Mouse (Mus musculus): Measurements from ENCODE around the gene Msi2. TPM values are rescaled to one million over a fixed set of nuclear protein-coding genes. Genes with fewer than 3 reads are reported as not detected.

The Msi2 gene
- total RNA-seq, 2 experiments from 2014 or later, result 178 to 179 TPM

DNA sequence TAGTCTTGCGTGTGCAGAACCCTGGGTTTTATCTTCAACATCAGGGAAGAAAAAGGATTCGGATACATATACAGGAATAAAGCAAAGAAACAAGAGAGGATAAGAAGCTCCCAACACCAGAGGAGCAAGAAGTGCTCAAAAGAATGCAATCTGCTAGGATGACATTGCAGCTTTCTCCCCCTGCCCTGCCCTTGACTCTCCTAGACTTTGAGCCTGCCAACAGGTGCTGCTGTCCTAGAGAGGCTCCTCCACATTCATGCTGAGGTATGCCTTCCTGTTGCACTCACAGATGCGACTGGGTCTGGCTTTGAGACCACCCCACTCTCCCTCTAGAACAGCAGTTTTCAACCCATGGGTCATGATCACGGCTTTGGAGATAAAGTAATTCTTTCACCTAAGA lies 96.5 kb downstream of the Msi2 start:
- intact Hi-C loops (cut with DNase I), result loop anchor here (10.0 kb wide), 1 partner anchor 203 kb away; no protein-coding TSS in a partner anchor
- no peak for DNase-seq

DNA sequence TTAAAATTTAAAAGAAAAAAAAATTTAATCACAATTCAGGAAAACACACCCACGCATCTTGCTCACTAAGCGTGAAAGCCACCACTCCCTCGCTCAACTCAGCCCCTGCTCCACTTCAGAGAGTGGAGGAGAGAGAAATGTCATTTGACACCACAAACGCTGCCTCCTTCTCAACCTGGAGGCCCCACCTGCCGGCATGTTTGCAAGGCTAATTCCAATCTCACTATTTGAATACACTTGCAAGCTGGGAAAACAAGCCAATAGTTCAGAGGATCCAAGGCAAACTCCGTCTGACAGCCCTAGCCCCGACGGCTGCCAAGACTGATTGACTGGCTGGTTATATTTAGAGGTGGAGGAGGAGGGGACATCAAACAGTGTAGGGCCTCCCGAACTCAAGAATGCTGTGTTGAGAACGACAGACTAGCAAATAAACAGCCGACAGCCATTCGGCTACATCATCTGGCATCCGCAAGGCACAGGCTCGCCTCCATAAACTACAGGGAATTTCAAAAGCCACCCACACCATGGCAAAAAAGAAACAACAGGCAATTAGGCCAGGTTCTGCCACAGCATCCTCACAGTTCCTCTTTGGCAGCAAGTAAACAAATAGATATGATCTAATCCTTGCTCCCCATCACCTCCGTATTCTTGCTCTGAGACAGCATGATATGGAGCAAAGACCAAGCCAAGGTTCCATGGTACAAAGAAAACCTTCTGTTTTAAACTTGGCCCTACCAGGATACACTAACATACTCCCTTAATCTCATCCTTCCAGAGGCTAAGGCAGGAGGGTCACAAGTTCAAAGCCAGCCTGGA lies 97.9 kb downstream of the Msi2 start:
- intact Hi-C loops (cut with DNase I), result loop anchor here (10.0 kb wide), 1 partner anchor 204 kb away; no protein-coding TSS in a partner anchor
- peak; percentile 36 to 41 for DNase-seq

DNA sequence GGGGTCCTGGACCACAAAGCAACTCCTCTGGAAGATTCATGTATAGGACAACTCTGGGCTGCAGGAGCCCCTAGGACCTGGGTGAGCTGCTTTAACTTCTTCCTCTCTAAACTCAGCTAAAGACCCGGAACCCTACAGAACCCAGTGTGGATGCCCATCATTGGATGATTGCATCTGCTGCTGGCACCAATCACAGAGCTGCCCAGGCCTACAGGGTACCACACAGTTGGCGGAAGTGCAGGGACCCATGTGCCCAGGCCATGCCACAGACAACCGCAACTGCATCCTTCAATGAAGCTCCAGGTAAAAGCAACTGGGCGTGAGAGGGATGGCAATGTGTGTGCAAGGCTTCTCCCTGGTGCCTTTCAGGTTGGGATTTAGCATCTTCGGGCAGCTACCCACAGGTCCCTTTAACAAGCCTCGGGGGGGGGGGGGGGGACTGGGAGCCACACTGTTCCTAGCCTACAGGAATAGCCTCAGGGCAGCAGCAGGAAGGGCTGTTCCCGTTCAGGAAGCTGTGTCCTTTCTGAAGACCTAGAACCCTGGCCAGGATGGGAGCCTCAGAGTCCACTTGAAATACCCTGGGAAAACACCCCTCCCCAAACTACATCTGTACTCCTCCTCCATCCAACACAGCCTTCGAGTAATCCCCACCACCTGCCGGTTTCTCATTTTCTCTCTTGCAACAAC lies 98.7 kb downstream of the Msi2 start:
- intact Hi-C loops (cut with DNase I), result loop anchor here (10.0 kb wide), 1 partner anchor 205 kb away; no protein-coding TSS in a partner anchor
- DNase-seq, result no peak

DNA sequence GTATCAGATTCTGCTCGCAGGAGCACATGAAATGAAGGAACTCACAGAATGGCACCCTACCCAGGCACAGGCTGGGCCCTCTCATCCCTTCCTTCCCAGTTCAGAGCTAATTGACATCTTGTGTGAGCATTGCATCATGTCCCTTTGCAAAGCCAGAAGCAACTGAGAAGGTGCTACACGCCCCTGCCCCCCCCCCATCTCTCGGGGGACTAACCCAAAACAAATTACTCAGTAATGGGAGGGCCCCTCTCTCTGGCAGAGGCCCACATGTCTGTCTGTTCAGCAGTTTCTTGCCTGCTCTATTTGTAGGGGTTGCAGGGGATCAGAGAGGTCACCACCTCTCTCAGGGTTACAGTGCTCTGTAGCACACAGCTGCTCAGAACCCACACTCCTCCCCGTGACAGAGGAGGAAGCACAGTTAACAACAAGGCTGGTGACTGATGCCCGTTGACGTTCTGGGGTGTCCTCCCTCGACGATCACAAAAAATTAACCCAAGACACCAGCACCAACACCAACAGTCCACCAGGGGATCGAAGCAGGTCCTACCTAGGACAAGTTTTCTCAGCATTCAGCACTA lies 99.5 kb downstream of the Msi2 start:
- intact Hi-C loops (cut with DNase I), result no loop called here
- DNase-seq, result peak; percentile 59 to 77

DNA sequence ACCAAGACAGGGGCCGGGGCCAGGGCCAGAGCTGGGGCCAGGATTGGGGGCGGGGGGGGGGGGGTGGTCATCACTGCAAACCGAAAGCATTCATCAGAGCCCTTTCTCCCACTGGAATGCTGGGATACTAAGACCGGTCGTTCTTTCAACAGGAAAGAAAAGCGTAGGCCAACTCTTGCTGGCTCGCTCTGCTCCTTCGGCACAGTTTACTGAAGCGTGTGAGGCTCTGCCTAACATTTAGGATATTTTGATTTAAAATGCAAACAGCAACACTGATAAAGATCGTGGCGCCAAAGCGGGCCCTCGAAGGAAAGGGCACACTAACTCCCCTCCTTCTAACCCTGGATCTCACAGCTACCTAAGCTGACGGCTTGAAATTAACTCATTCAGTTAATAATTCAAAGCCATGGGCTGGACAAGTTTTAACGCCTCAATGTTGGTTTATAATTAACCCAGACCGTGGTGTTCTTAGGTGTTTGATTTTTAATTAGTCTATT lies 100.3 kb downstream of the Msi2 start:
- intact Hi-C loops (cut with DNase I), result no loop called here
- no peak for DNase-seq

DNA sequence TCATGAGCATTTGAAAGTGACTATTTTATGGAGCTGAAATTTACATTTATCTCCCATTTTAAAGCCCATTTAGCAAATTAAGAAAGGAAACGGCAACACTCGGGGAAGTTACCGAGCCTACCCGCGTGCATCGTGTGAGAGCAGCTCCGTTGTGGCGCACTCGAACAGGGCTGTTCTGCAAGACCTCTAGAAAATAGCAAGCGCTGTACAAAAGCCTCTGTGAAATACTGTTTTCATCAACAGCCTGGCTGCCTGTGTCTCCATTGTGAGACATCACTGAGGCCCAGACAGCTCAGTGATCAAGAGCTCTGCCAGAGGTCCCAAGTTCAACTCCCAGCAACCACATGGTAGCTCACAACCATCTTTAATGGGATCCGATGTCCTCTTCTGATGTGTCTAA lies 100.9 kb downstream of the Msi2 start:
- intact Hi-C loops (cut with DNase I), result no loop called here
- no peak for DNase-seq

DNA sequence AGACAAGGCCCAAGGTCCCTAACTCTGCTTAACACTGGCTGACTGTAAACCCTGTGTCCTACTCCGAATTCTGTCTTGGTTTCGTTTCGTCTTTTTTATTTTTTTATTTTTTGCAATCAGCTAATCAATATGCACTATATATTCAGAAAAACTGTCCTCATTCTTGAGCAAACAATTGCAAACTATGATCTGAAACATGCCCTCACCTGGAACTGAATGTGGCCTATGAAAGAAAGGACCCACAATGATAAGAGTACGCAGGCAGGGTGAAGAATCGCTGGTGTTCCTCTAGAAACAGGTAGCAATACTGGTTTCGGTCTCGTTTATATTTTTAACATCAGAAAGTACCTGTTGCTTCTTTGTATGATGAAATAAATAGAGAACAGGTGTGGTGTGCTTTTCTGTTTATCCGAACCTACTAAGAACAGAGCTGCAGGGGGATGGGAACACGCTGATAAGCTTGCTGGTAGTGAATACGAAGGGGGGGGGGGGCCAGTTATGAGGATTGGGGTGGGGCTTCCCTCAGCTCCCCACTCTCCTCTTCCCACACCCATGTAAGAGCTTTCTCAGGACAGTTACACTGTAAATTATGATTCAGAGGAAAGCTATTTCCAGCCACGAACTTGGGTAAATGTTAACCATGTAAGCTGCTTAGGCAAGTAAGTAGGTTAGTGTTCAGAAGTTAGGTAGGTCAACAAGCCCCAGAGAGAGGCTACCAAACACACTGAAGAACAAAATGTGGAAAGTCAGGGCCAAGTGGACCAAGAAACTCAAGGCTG lies 103.6 kb downstream of the Msi2 start:
- intact Hi-C loops (cut with DNase I), result loop anchor here (5.0 kb wide), 1 partner anchor 47 kb away; no protein-coding TSS in a partner anchor
- no peak for DNase-seq

DNA sequence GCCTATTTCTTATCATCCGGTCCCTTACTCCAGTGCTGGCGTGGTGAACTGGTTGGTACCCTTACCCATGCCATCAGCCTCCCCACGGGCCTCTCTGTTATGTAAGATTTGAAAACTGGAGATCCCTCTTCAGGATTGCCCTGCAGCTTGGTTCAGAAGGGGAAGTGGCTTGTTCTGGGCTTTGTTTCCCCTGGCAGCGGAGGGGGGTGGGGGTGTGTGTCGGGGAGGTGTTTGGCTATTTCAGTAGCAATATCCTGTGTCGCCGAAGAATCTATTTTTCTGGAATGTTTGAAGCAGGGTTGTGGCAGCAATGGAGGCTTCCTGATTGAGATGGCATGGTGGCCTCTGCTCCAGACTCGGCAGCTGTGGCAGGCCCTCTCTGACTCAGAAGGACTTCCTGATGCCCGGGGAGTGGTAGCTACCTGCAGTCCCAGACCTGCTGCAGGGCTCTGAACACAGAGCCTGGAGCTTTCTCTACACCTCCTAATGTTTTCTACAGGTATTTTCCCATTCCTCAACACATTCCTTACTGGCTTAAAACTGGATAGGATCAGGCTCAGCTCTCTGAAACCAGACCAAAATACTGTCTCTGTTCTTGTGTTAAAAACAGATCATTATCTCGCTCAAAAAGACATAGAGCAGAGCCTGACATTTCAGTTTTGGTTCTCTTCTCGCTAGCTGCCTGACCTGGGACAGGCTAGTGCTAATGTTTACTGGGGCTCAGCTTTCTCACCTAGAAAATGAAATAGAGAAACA lies 104.4 kb downstream of the Msi2 start:
- intact Hi-C loops (cut with DNase I), result loop anchor here (5.0 kb wide), 1 partner anchor 47 kb away; no protein-coding TSS in a partner anchor
- no peak for DNase-seq

DNA sequence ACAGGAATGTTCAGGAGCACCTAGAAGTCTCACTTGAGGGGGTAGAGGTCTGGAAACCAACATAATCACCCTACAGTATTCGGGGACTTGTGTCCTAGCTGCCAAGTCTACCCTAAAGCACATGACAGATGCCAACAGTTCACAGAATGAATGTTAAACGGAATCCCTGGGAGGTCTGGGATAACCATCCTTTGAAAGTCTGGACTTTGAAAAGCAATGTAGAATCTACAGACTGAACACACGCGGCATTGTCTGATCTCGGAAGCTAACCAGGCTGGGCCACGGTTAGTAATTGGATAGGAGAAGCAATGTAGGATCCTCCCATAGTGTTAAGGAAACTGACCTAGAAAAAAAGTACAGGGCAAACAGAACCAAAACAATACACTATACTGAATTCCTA lies 105.3 kb downstream of the Msi2 start:
- intact Hi-C loops (cut with DNase I), result loop anchor here (5.0 kb wide), 1 partner anchor 46 kb away; no protein-coding TSS in a partner anchor
- no peak for DNase-seq

DNA sequence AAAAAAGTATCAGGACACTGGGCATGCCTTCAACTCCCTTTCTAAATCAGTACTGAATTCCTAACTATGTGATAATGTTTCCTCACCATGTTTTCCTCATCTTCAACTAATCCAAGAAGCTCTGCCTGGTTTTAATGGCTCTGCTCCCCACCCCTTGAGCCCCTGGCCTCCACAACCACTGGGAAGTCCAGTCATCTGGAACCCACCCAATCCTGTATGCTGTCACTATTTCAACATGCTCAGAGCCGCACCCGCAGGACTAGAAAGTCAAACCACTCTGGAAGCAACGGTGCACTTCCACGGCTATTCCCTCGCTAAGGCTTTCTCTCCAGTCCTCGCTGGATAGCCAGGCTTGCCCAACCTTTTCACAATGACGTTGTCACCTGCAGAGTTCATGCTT lies 106.2 kb downstream of the Msi2 start:
- peak in 1 of 2 experiments; percentile 66 for DNase-seq
- intact Hi-C loops (cut with DNase I), result loop anchor here (5.0 kb wide), 1 partner anchor 45 kb away; no protein-coding TSS in a partner anchor

DNA sequence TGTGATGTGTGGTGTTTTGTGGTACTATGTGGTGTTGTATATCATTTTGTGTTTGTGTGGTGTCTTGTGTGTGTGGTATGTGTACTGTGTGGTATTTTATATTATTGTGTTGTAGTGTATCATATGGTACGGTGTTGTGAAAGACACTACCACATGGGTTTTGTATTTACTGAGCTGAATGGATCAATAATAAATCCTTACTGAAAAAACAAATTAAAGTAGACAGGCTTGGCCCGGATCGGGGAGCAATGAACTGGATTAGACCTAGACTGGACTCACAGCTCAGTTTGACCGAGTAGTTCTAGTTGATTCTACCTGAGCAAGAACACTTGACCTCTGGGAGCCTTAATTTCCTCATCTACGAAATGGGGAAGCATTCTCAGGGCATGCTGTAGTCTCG lies 107.5 kb downstream of the Msi2 start:
- no peak for DNase-seq
- intact Hi-C loops (cut with DNase I), result loop anchor here (5.0 kb wide), 1 partner anchor 44 kb away; no protein-coding TSS in a partner anchor

DNA sequence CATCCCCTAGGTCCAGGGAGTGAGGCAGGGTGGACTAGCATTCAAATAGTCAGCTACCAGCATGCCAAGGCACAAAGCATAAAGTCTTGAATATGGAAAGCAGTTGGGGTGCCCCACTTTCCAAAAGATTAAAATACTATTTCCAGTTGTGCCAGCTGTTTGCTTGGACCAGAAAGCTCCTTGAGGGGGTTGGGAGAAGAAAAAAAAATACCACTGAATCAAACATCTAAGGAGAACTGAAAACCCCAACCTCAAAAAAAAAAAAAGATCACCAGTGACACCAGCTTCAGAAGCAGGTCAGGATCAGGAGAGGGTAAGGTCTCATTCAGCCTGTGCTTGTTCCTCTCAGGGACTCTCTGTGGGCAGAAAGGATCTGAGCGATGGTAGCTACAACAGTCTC lies 108.2 kb downstream of the Msi2 start:
- intact Hi-C loops (cut with DNase I), result loop anchor here (5.0 kb wide), 1 partner anchor 43 kb away; no protein-coding TSS in a partner anchor
- no peak for DNase-seq

DNA sequence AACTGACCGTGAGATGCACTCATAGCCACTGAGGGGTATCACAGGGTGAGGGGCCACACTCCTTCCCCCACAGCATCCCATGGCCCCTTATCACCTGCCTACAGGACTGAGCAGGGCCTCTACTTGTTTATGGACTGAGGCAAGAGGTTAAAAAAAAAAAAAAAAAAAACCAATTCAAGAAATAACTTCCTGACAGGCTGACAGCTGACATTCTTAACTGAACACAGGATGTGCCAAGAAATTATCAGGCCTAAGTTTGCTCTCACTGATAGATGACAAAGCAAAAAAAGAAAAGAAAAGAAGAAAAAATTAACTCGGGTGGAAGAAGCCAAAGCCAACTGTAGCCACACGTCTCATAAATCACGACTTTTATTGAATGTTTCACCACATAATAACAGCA lies 109.7 kb downstream of the Msi2 start:
- DNase-seq, result no peak
- intact Hi-C loops (cut with DNase I), result no loop called here

DNA sequence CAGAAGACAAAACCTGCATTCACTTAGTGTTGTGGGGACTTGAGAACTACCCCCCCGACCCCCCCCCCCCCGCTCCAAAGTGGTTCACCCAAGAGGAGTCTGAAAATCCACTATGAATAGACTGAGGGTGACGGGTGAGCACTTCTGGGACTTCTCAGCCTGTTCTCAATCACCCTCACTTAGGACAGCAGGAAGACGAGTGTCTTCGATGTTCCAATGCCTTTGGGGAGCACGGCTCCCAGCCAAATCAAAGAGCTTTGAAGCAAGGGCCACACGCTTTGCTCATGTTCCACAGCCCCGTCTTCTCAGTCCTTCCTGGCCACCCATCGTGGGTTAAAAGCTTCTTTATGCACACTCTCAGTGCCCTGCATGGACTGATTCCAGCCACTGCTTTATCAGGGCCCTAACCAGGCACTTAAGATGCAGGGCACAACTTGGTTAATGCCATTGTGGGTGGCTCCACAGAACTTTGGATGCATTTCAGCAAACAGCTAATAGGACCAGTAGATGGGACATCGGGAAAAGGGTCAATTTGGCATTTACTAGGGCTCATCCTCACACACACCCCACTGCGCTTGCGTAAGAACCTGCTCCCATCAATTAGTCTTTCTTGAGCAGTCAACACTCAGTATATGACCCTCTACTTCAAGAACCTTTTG lies 110.5 kb downstream of the Msi2 start:
- intact Hi-C loops (cut with DNase I), result no loop called here
- DNase-seq, result no peak

DNA sequence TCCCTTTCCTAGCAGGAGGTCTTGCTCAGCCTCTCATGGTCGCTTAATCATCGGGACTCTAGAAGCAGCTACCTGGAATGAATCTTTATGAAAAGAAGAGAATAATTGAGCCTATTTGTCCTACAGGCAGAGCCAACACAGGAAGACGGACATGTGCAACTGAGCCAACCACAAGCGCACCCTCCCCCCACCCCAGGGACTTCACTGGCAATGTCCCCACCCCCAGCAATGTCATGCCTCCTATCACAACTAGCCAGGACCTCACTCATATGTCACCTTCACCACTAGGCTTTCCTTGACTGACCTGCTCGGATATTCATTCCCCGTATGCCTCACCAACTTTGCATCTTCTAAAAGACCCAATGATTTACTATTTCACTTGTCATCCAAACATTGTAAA lies 112.5 kb downstream of the Msi2 start:
- intact Hi-C loops (cut with DNase I), result no loop called here
- no peak for DNase-seq

DNA sequence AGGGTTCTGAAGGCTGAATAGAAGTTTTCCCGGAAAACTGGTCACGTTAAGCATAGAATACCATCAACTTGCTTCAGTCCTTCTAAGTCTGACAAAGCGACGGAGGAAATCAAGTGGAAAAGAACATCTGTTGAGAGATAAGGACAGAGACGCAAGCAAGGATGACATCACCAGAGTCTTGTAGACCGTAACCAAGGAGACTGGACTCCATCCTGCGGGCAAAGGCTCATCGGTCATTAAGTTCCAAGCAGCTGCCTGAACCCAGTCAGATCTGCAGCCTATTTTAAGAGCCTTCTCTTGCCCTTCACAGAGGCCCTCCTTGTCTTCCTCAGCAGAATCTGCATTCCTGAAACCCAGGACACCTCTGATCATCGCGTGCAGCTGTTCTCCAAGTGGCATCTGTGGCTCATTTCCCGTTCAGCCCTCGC lies 113.2 kb downstream of the Msi2 start:
- no peak for DNase-seq
- intact Hi-C loops (cut with DNase I), result no loop called here

DNA sequence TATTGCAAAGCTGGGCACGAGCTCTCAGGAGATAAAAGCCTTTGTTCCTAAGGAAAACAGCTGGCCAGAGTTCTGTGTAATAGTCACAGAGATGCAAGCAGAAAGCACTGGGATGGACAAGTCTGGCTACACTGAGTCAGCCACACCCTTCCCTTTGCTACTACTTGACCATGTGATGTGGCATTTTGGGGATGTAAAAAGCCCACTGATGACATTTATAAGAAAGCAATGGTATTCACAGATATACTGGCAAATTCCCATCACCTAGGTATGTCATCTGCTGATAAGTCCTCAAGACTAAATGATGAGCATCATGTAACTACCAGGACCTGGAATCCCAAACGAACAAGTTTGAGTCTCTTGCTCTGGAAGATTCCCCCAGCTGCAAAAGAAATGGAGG lies 113.7 kb downstream of the Msi2 start:
- intact Hi-C loops (cut with DNase I), result no loop called here
- DNase-seq, result no peak

DNA sequence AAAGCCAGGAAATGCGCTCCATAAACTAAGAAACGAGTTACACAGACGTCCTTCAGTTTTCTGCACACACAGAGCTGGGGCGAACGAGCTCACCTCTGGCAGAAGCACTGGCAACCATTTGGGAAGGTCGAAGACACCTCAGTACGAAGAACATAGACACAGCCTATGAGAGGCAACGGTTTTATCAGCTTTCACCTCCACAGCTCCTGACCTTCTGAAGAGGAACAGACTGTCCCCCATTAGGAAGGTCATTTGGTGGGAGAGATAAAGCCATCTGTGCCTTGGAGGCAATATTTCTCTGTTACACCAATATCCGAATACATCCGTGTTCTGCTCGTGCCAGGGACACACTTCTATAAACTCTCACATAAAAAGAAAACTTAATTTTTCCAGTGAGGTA lies 114.9 kb downstream of the Msi2 start:
- DNase-seq, result no peak
- intact Hi-C loops (cut with DNase I), result no loop called here
